Comparison of ENCODE assay signal across 8 mouse cellular contexts in genomic region chr4:32238366-32238854, GRCm38 (mm10). TPM values are rescaled to one million over a fixed set of nuclear protein-coding genes. Genes with fewer than 3 reads are reported as not detected.
DNase-seq lines count a peak whose midpoint lies in the region; ATAC-seq lines count a peak whose summit lies in the region.

TSS of gene Bach2 (plus strand) at chr4:32238804.

- peak; percentile 93 for DNase-seq in CD8-positive naive resting alpha-beta T cell, adult 2 months (ENCODE audit: low read depth in 2 of 2, low spot score in 2 of 2)
- DNase-seq in heart, postnatal 10 days, result peak; percentile 91 to 92
- DNase-seq in large intestine, adult 2 months (ENCODE audit: low read depth, low spot score), result peak; percentile 77
- peak; percentile 89 for DNase-seq in testis, postnatal 10 days (ENCODE audit: low spot score)

- H3K4me3 ChIP-seq in brown adipose tissue, adult 24 weeks (ENCODE audit: insufficient read depth, low read depth, low read length), result peak within 1 kb of the TSS; percentile 76
- peak within 1 kb of the TSS; percentile 90 for H3K4me3 ChIP-seq in forebrain, embryonic 13.5 days
- H3K4me3 ChIP-seq in liver, embryonic 16.5 days (ENCODE audit: low read depth, low read length), result peak within 1 kb of the TSS; percentile 73
- H3K4me3 ChIP-seq in neural tube, embryonic 14.5 days (ENCODE audit: low read depth, low read length), result peak within 1 kb of the TSS; percentile 100

- peak within 1 kb of the TSS; percentile 70 for H3K4me2 ChIP-seq in forebrain, embryonic 13.5 days
- peak within 1 kb of the TSS; percentile 85 for H3K4me2 ChIP-seq in liver, embryonic 16.5 days (ENCODE audit: low read depth, low read length)
- H3K4me2 ChIP-seq in neural tube, embryonic 14.5 days (ENCODE audit: low read depth, low read length), result peak within 1 kb of the TSS; percentile 78

- no peaks in the 10 kb centered on the region for H3K4me1 ChIP-seq in brown adipose tissue, adult 24 weeks (ENCODE audit: control insufficient read depth, insufficient read depth, insufficient read length, low read length)
- H3K4me1 ChIP-seq in forebrain, embryonic 13.5 days, result peaks cover 45% of the 10 kb centered on the region
- H3K4me1 ChIP-seq in liver, embryonic 16.5 days (ENCODE audit: control insufficient read depth, low read depth, low read length), result peaks cover 5% of the 10 kb centered on the region
- H3K4me1 ChIP-seq in neural tube, embryonic 14.5 days (ENCODE audit: control insufficient read depth, insufficient read depth, low read length), result peaks cover 28% of the 10 kb centered on the region

- ATAC-seq in forebrain, embryonic 13.5 days, result peak; percentile 90
- peak; percentile 80 for ATAC-seq in liver, embryonic 16.5 days (ENCODE audit: low read depth)
- peak; percentile 90 for ATAC-seq in neural tube, embryonic 14.5 days (ENCODE audit: low read depth)

- no peaks in the 10 kb centered on the region for H3K36me3 ChIP-seq in forebrain, embryonic 13.5 days (ENCODE audit: poor library complexity, severe bottlenecking)
- no peaks in the 10 kb centered on the region for H3K36me3 ChIP-seq in liver, embryonic 16.5 days (ENCODE audit: control insufficient read depth, insufficient read depth)
- H3K36me3 ChIP-seq in neural tube, embryonic 14.5 days (ENCODE audit: control insufficient read depth, insufficient read depth, low read length), result no peaks in the 10 kb centered on the region

- H3K9me3 ChIP-seq in forebrain, embryonic 13.5 days (replicated peaks), result no peaks in the 10 kb centered on the region
- no peaks in the 10 kb centered on the region for H3K9me3 ChIP-seq in liver, embryonic 16.5 days (replicated peaks; ENCODE audit: control insufficient read depth, low read length)
- no peaks in the 10 kb centered on the region for H3K9me3 ChIP-seq in neural tube, embryonic 14.5 days (ENCODE audit: control insufficient read depth, low read length)

- H3K27me3 ChIP-seq in forebrain, embryonic 13.5 days, result 0 out of 2 replicates have a peak, but pooled peaks cover 4% of the 10 kb centered on the region
- H3K27me3 ChIP-seq in liver, embryonic 16.5 days (ENCODE audit: control insufficient read depth, insufficient read depth, low read depth, low read length), result peaks cover 46% of the 10 kb centered on the region
- no peaks in the 10 kb centered on the region for H3K27me3 ChIP-seq in neural tube, embryonic 14.5 days (ENCODE audit: control insufficient read depth, insufficient read depth, low read length)

- H3K9ac ChIP-seq in forebrain, embryonic 13.5 days, result peak within 1 kb of the TSS; percentile 99
- H3K9ac ChIP-seq in liver, embryonic 16.5 days (ENCODE audit: low read depth, low read length), result peak within 1 kb of the TSS; percentile 70
- peak within 1 kb of the TSS; percentile 99 for H3K9ac ChIP-seq in neural tube, embryonic 14.5 days (replicated peaks; ENCODE audit: low read depth, low read length)

- peak within 1 kb of the TSS; percentile 65 for H3K27ac ChIP-seq in brown adipose tissue, adult 24 weeks (replicated peaks; ENCODE audit: low read depth, low read length)
- H3K27ac ChIP-seq in forebrain, embryonic 13.5 days, result peak within 1 kb of the TSS; percentile 98
- peak within 1 kb of the TSS; percentile 73 for H3K27ac ChIP-seq in liver, embryonic 16.5 days (ENCODE audit: low read length)
- H3K27ac ChIP-seq in neural tube, embryonic 14.5 days (ENCODE audit: low read depth, low read length), result peak within 1 kb of the TSS; percentile 99

- intact Hi-C loops in heart, postnatal 10 days (cut with DNase I), result loop anchor here (2.0 kb wide), 1 partner anchor 86 kb away; no protein-coding TSS in a partner anchor

- 1% methylated on average over 61 of the region's 69 CpGs for WGBS in forebrain, embryonic 13.5 days
- 0% methylated on average over 53 of the region's 69 CpGs for WGBS in large intestine, adult 2 months
- under 1% methylated on average over 67 of the region's 69 CpGs for WGBS in liver, embryonic 16.5 days (ENCODE audit: insufficient replicate concordance)
- WGBS in neural tube, embryonic 14.5 days, result under 1% methylated on average over 53 of the region's 69 CpGs

RNA-seq across cellular contexts. Expression of gene Bach2, which starts in this region (rescaled TPM):
- 0.21 and 1.2 TPM in 2 replicates for polyA plus RNA-seq in brown adipose tissue, adult 24 weeks (2012; ENCODE audit: insufficient read depth, insufficient read length, missing spikeins)
- 26.2 and 31.6 TPM in 2 replicates for polyA plus RNA-seq in forebrain, embryonic 13.5 days (2015; fragmentation: Nextera tagmentation; extraction: Ambion mirVana)
- 10 to 100 TPM; 16.8 to 17.9 TPM for total RNA-seq in heart, postnatal 10 days (2021)
- polyA plus RNA-seq in large intestine, adult 2 months (2012; rRNA removed), result 1.6 and 2.7 TPM in 2 replicates
- 1.4 and 1.5 TPM in 2 replicates for polyA plus RNA-seq in liver, embryonic 16.5 days (2015; fragmentation: Nextera tagmentation; extraction: Ambion mirVana)
- polyA plus RNA-seq in neural tube, embryonic 14.5 days (2014; fragmentation: Nextera tagmentation; extraction: Ambion mirVana), result 32.4 and 40.0 TPM in 2 replicates

Comparison
In these comparisons a context has a peak if more than half of its experiments do, and no peak if none do; other contexts are left out.
1. Peak in every context shown above with its lines: DNase-seq, ATAC-seq, H3K4me3 ChIP-seq and H3K27ac ChIP-seq.